Mouse (Mus musculus) ES-E14 (cell line): ENCODE measurements at regions not wholly inside any gene's neighbourhood (a gene's known extent, or its start where the extent isn't known, plus 50 kb on each side); places are given as distances from the start of the nearest gene placed in this dataset.
"Not testable (repeated sequence)": the region's sequence is repeated elsewhere in the genome, so short reads cannot be mapped to it uniquely, and the experiment has no call there.

Experiments
- CHD2 ChIP-seq: IDR thresholded peaks from 2 replicates; pipeline ENCODE4 v1.6.1; 2014; ENCODE audit warnings: mild to moderate bottlenecking, low read depth, low read length, inconsistent platforms
- MAFK ChIP-seq: IDR thresholded peaks from 2 replicates; pipeline ENCODE4 v1.6.1; 2014; ENCODE audit warnings: mild to moderate bottlenecking, low read depth, low read length, inconsistent platforms; ENCODE audit not compliant: insufficient read depth

DNA sequence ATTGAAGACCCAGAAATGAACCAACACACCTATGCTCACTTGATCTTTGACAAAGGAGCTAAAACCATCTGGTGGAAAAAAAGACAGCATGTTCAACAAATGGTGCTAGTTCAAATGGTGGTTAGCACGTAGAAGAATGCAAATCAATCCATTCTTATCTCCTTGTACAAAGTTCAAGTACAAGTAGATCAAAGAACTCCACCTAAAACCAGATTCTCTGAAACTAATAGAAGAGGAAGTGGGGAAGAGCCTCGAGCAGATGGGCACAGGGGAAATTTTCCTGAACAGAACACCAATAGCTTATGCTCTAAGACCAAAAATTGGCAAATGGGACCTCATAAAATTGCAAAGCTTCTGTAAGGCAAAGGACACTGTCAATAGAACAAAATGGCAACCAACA is 125.6 kb downstream of the Qdpr start:
- TF ChIP-seq CHD2, MAFK: not testable (repeated sequence)
